Mouse (Mus musculus): Measurements from ENCODE around the gene Lactb. TPM values are rescaled to one million over a fixed set of nuclear protein-coding genes. Genes with fewer than 3 reads are reported as not detected.

The Lactb gene
- total and polyA plus RNA-seq, 3 experiments = 14.6 to 29.4 (median 23.7) TPM

DNA sequence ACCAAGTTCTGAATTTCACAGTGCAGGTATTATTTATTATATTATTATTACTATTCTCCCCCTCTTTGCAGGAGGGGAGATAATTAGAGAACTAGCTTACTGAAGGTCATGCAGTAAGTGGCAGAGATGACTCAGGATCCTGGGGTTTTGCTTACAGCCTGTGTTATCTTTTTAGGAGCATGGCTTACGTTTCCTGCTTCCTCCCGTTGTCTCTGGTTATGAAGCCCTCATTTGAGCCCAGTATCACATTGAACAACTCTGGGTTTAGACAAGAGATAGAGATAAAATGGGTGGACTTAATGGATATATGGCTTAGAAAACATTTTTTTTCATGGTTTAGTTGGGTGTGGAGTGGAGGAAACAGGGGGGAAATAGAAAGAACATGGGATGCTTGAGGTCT, 38.2 kb upstream of the Lactb start:
- no peak for DNase-seq (ENCODE audit: extremely low read depth)
- Histone ChIP-seq H3K4me2 (ENCODE audit: insufficient read depth, low read depth, poor library complexity, severe bottlenecking) (no peak overlapping the region), H3K27ac (ENCODE audit: insufficient read depth, low read depth) (no peak overlapping the region), H3K36me3 (replicated peaks in 1 of 2; ENCODE audit: control insufficient read depth in 1 of 2, insufficient read depth in 1 of 2, low read length in 1 of 2) (no peaks in the 10 kb centered on the region), H3K9me3 (replicated peaks; ENCODE audit: low read length) (no peaks in the 10 kb centered on the region), H3K27me3 (replicated peaks) (no peaks in the 10 kb centered on the region), H3K9ac (ENCODE audit: insufficient read depth, low read depth) (no peak overlapping the region), H3K4me3 (replicated peaks in 1 of 3; ENCODE audit: low read depth in 2 of 3, low read length in 2 of 3, poor library complexity in 1 of 3) (no peak overlapping the region), H3K79me2 (replicated peaks; ENCODE audit: control insufficient read depth, extremely low read depth, insufficient read depth, poor library complexity, severe bottlenecking) (no peaks in the 10 kb centered on the region), H3K4me1 (ENCODE audit: control insufficient read depth in 1 of 2, insufficient read depth in 2 of 2) (peaks cover 0 to 28% of the 10 kb centered on the region in 2 experiments; a peak in 2 of 4 replicates)
- in situ Hi-C loops (cut with MboI; ENCODE audit: low pct_ligation_motif_present, low pct_unique_long_range_greater_than_20kb, low sequenced_read_pairs) (no loop called here), dilution Hi-C loops (cut with MboI; ENCODE audit: extremely low pct_ligation_motif_present, extremely low pct_unique_long_range_greater_than_20kb, low sequenced_read_pairs) (no loop called here)
- TF ChIP-seq MAZ (IDR thresholded peaks at IDR 0.05; ENCODE audit: low read depth, low read length) = no peak
- TF ChIP-seq SIN3A (IDR thresholded peaks at IDR 0.05; ENCODE audit: low read length) = no peak
- TF ChIP-seq IRF4 (IDR thresholded peaks at IDR 0.05; ENCODE audit: low read depth, low read length) = no peak
- TF ChIP-seq PAX5 (IDR thresholded peaks at IDR 0.05; ENCODE audit: low read length) = no peak
- no peak for TF ChIP-seq ZC3H11A (IDR thresholded peaks at IDR 0.05; ENCODE audit: low read depth, low read length)
- TF ChIP-seq MEF2A (IDR thresholded peaks at IDR 0.05; ENCODE audit: borderline replicate concordance, low read depth, low read length) = no peak
- TF ChIP-seq CHD2 (IDR thresholded peaks at IDR 0.05; ENCODE audit: low read length) = no peak
- no peak for TF ChIP-seq KAT2A (IDR thresholded peaks at IDR 0.05; ENCODE audit: insufficient replicate concordance, low read length)
- TF ChIP-seq JUN (IDR thresholded peaks at IDR 0.05; ENCODE audit: insufficient read depth, low read depth, low read length) = no peak
- no peak for TF ChIP-seq RAD21 (IDR thresholded peaks at IDR 0.05; ENCODE audit: low read depth, low read length)

DNA sequence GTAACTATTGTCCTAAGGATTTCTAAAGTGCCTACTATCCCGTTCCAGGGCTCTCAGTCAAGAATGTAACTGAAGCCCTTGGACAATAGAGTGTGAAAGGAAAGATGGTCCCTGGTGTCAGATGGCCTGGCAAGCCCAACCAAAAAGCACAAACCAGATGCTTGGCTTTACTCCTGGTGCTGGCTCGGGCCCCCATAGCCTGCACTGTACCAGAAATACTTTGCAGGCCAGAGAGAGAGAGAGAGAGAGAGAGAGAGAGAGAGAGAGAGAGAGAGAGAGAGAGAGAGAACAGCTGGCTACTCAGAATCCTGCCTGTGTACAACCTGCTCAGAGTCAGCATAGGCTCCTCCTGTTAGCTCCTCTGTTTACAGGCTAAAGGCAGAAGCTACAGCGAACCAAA, 37.2 kb upstream of the Lactb start:
- Histone ChIP-seq H3K4me2 (ENCODE audit: insufficient read depth, low read depth, poor library complexity, severe bottlenecking) (no peak overlapping the region), H3K36me3 (replicated peaks in 1 of 2; ENCODE audit: control insufficient read depth in 1 of 2, insufficient read depth in 1 of 2, low read length in 1 of 2) (no peaks in the 10 kb centered on the region), H3K4me3 (replicated peaks in 1 of 3; ENCODE audit: low read depth in 2 of 3, low read length in 2 of 3, poor library complexity in 1 of 3) (no peak overlapping the region), H3K79me2 (replicated peaks; ENCODE audit: control insufficient read depth, extremely low read depth, insufficient read depth, poor library complexity, severe bottlenecking) (no peaks in the 10 kb centered on the region), H3K9me3 (replicated peaks; ENCODE audit: low read length) (no peaks in the 10 kb centered on the region), H3K27ac (ENCODE audit: insufficient read depth, low read depth) (no peak overlapping the region), H3K4me1 (ENCODE audit: control insufficient read depth in 1 of 2, insufficient read depth in 2 of 2) (peaks cover 0 to 28% of the 10 kb centered on the region in 2 experiments; a peak in 2 of 4 replicates), H3K27me3 (replicated peaks) (no peaks in the 10 kb centered on the region), H3K9ac (ENCODE audit: insufficient read depth, low read depth) (no peak overlapping the region)
- dilution Hi-C loops (cut with MboI; ENCODE audit: extremely low pct_ligation_motif_present, extremely low pct_unique_long_range_greater_than_20kb, low sequenced_read_pairs) (no loop called here), in situ Hi-C loops (cut with MboI; ENCODE audit: low pct_ligation_motif_present, low pct_unique_long_range_greater_than_20kb, low sequenced_read_pairs) (no loop called here)
- TF ChIP-seq POLR2AphosphoS2 (IDR thresholded peaks at IDR 0.05; ENCODE audit: low read depth, low read length) (no peak), USF2 (conservative IDR thresholded peaks at IDR 0.05; ENCODE audit: low read depth, low read length) (no peak), EP300 (IDR thresholded peaks at IDR 0.05; ENCODE audit: low read length) (no peak), CTCF (conservative IDR thresholded peaks at IDR 0.05 in 1 of 2, IDR thresholded peaks at IDR 0.05 in 1 of 2; ENCODE audit: low read depth in 2 of 2, low read length in 2 of 2) (no peak), MXI1 (IDR thresholded peaks at IDR 0.05; ENCODE audit: low read depth, low read length) (no peak), TBP (conservative IDR thresholded peaks at IDR 0.05; ENCODE audit: low read depth, low read length) (no peak), USF1 (IDR thresholded peaks at IDR 0.05; ENCODE audit: low read depth, low read length) (no peak), RAD21 (IDR thresholded peaks at IDR 0.05; ENCODE audit: low read depth, low read length) (no peak), BHLHE40 (IDR thresholded peaks at IDR 0.05; ENCODE audit: low read depth, low read length) (no peak), JUND (conservative IDR thresholded peaks at IDR 0.05; ENCODE audit: low read depth, low read length) (no peak), MAX (IDR thresholded peaks at IDR 0.05; ENCODE audit: low read length) (no peak), IRF4 (IDR thresholded peaks at IDR 0.05; ENCODE audit: low read depth, low read length) (no peak)
- no peak for DNase-seq (ENCODE audit: extremely low read depth)

All from CH12.LX (cell line).